Comparison of ENCODE assay signal across 7 mouse cellular contexts in genomic region chr7:16046481-16047337, GRCm38 (mm10). TPM values are rescaled to one million over a fixed set of nuclear protein-coding genes. Genes with fewer than 3 reads are reported as not detected.
DNase-seq lines count a peak whose midpoint lies in the region; ATAC-seq lines count a peak whose summit lies in the region.

No protein-coding gene starts in this region.

- DNase-seq in adrenal gland, adult 8-10 months: peak; percentile 69
- DNase-seq in embryo, embryonic 11.5 days (ENCODE audit: low read depth, low spot score): peak; percentile 41
- peak; percentile 64 to 78 for DNase-seq in gastrocnemius, postnatal 4 days (ENCODE audit: low spot score in 2 of 2)
- peak; percentile 77 for DNase-seq in limb, embryonic 10.5 days (ENCODE audit: low spot score)
- DNase-seq in midbrain, embryonic 11.5 days (ENCODE audit: low spot score, missing footprints): peak; percentile 96
- DNase-seq in skeletal muscle tissue, adult 2 months (ENCODE audit: low read depth, low spot score): peak; percentile 77

- H3K4me3 ChIP-seq in intestine, embryonic 16.5 days (ENCODE audit: low read length): peak overlapping the region; percentile 83
- peak overlapping the region; percentile 81 for H3K4me3 ChIP-seq in limb, embryonic 10.5 days
- peak overlapping the region; percentile 93 for H3K4me3 ChIP-seq in midbrain, embryonic 11.5 days (ENCODE audit: low read depth, low read length)

- WGBS in intestine, embryonic 16.5 days: under 1% methylated on average over 45 of the region's 46 CpGs
- WGBS in limb, embryonic 10.5 days: under 1% methylated on average over 46 of the region's 46 CpGs
- under 1% methylated on average over 45 of the region's 46 CpGs for WGBS in midbrain, embryonic 11.5 days

- no peaks in the 10 kb centered on the region for H3K27me3 ChIP-seq in intestine, embryonic 16.5 days (replicated peaks; ENCODE audit: control insufficient read depth, insufficient read depth, low read length)
- no peaks in the 10 kb centered on the region for H3K27me3 ChIP-seq in limb, embryonic 10.5 days (ENCODE audit: low read depth, poor library complexity, severe bottlenecking)
- H3K27me3 ChIP-seq in midbrain, embryonic 11.5 days (ENCODE audit: control insufficient read depth, insufficient read depth, low read length): no peaks in the 10 kb centered on the region

- peak overlapping the region; percentile 99 for H3K9ac ChIP-seq in intestine, embryonic 16.5 days (ENCODE audit: low read depth, low read length)
- H3K9ac ChIP-seq in midbrain, embryonic 11.5 days (ENCODE audit: low read length): peak overlapping the region; percentile 100

- peak overlapping the region; percentile 75 for H3K4me2 ChIP-seq in intestine, embryonic 16.5 days (ENCODE audit: low read depth, low read length)
- peak overlapping the region; percentile 95 for H3K4me2 ChIP-seq in midbrain, embryonic 11.5 days

- H3K36me3 ChIP-seq in intestine, embryonic 16.5 days (ENCODE audit: control insufficient read depth, insufficient read depth, low read length): no peaks in the 10 kb centered on the region
- peaks cover 15% of the 10 kb centered on the region for H3K36me3 ChIP-seq in limb, embryonic 10.5 days
- no peaks in the 10 kb centered on the region for H3K36me3 ChIP-seq in midbrain, embryonic 11.5 days (ENCODE audit: control insufficient read depth, insufficient read depth, low read length)

- H3K9me3 ChIP-seq in intestine, embryonic 16.5 days (ENCODE audit: control insufficient read depth, low read length): no peaks in the 10 kb centered on the region
- no peaks in the 10 kb centered on the region for H3K9me3 ChIP-seq in limb, embryonic 10.5 days (replicated peaks)
- no peaks in the 10 kb centered on the region for H3K9me3 ChIP-seq in midbrain, embryonic 11.5 days (ENCODE audit: control insufficient read depth, low read length)

- peak overlapping the region; percentile 97 for H3K27ac ChIP-seq in intestine, embryonic 16.5 days (ENCODE audit: low read length)
- H3K27ac ChIP-seq in limb, embryonic 10.5 days: peak overlapping the region; percentile 93
- H3K27ac ChIP-seq in midbrain, embryonic 11.5 days (ENCODE audit: low read depth, low read length): peak overlapping the region; percentile 94

- peak; percentile 21 for ATAC-seq in intestine, embryonic 16.5 days
- ATAC-seq in midbrain, embryonic 11.5 days (ENCODE audit: low FRiP score): peak; percentile 43

- peaks cover 48% of the 10 kb centered on the region for H3K4me1 ChIP-seq in intestine, embryonic 16.5 days (ENCODE audit: control insufficient read depth, insufficient read depth, low read length)
- H3K4me1 ChIP-seq in limb, embryonic 10.5 days: peaks cover 49% of the 10 kb centered on the region
- H3K4me1 ChIP-seq in midbrain, embryonic 11.5 days (ENCODE audit: control insufficient read depth, insufficient read depth, low read length): peaks cover 36% of the 10 kb centered on the region

RNA-seq across cellular contexts. Expression of gene Bicra, which starts 1.0 kb away (rescaled TPM):
- 10 to 100 TPM in 3 of 4 experiments, 1 to 10 TPM in 1; 7.2 to 16.9 (median 10.6) TPM for total RNA-seq in adrenal gland, adult 8-10 months (2022)
- total RNA-seq in gastrocnemius, postnatal 4 days (2021): 10 to 100 TPM; 12.1 to 12.6 TPM
- polyA plus RNA-seq in intestine, embryonic 16.5 days (2015; fragmentation: Nextera tagmentation; extraction: Ambion mirVana): 3.7 and 4.0 TPM in 2 replicates
- polyA plus RNA-seq in limb, embryonic 10.5 days (2016; fragmentation: Nextera tagmentation; extraction: Ambion mirVana): 10.6 and 10.8 TPM in 2 replicates
- polyA plus RNA-seq in midbrain, embryonic 11.5 days (2014; fragmentation: Nextera tagmentation; extraction: Ambion mirVana): 5.0 and 6.1 TPM in 2 replicates

RNA-seq across cellular contexts. Expression of gene Zfp541, which starts 14.9 kb away (rescaled TPM):
- total RNA-seq in adrenal gland, adult 8-10 months (2022): under 1 TPM in 3 of 4 experiments, not detected in 1; 0.10 to 0.28 (median 0.12) TPM
- total RNA-seq in gastrocnemius, postnatal 4 days (2021): under 1 TPM in 1 of 2 experiments, not detected in 1; 0.05 TPM
- 0.07 and 0.21 TPM in 2 replicates for polyA plus RNA-seq in intestine, embryonic 16.5 days (2015; fragmentation: Nextera tagmentation; extraction: Ambion mirVana)
- 0.05 TPM in 1 of 2 replicates, not detected in the other for polyA plus RNA-seq in limb, embryonic 10.5 days (2016; fragmentation: Nextera tagmentation; extraction: Ambion mirVana)
- polyA plus RNA-seq in midbrain, embryonic 11.5 days (2014; fragmentation: Nextera tagmentation; extraction: Ambion mirVana): not detected in 2 replicates

RNA-seq across cellular contexts. Expression of gene Napa, which starts 51.5 kb away (rescaled TPM):
- 100 to 1,000 TPM; 175 to 194 (median 175) TPM for total RNA-seq in adrenal gland, adult 8-10 months (2022)
- total RNA-seq in gastrocnemius, postnatal 4 days (2021): 100 to 1,000 TPM; 141 to 153 TPM
- 211 and 233 TPM in 2 replicates for polyA plus RNA-seq in intestine, embryonic 16.5 days (2015; fragmentation: Nextera tagmentation; extraction: Ambion mirVana)
- 197 and 216 TPM in 2 replicates for polyA plus RNA-seq in limb, embryonic 10.5 days (2016; fragmentation: Nextera tagmentation; extraction: Ambion mirVana)
- polyA plus RNA-seq in midbrain, embryonic 11.5 days (2014; fragmentation: Nextera tagmentation; extraction: Ambion mirVana): 162 and 165 TPM in 2 replicates

Comparison
In these comparisons a context has a peak if more than half of its experiments do, and no peak if none do; other contexts are left out.
1. Peak in every context shown above with its lines: DNase-seq, ATAC-seq, H3K4me3 ChIP-seq and H3K27ac ChIP-seq.
2. DNase-seq: peak in every context shown above with its lines; median percentile 96 in midbrain, embryonic 11.5 days; 77 in limb, embryonic 10.5 days; 77 in skeletal muscle tissue, adult 2 months; 71 in gastrocnemius, postnatal 4 days; 69 in adrenal gland, adult 8-10 months; 41 in embryo, embryonic 11.5 days.